Mouse (Mus musculus): ENCODE data around the gene Csnk1g1. TPM values are rescaled to one million over a fixed set of nuclear protein-coding genes. Genes with fewer than 3 reads are reported as not detected.
A peak's percentile ranks its signal among the peaks of the same experiment; 100 is the strongest.

Csnk1g1 gene
- polyA plus RNA-seq, 1 experiment from 2014 or later = 20.8 TPM

GRCm38 (mm10) chr9:66053620-66054019, 144.9 kb downstream of the Csnk1g1 start:
- Histone ChIP-seq H3K27me3 (ENCODE audit: control insufficient read depth, insufficient read depth, low read length) (no peaks in the 10 kb centered on the region), H3K4me2 (replicated peaks; ENCODE audit: low read depth, low read length) (no peak overlapping the region), H3K27ac (ENCODE audit: low read depth, low read length) (no peak overlapping the region), H3K36me3 (ENCODE audit: control insufficient read depth, insufficient read depth, low read length) (no peaks in the 10 kb centered on the region), H3K9ac (ENCODE audit: low read depth, low read length) (no peak overlapping the region), H3K4me1 (ENCODE audit: control insufficient read depth, insufficient read depth, low read length) (peaks cover 8% of the 10 kb centered on the region), H3K9me3 (ENCODE audit: control insufficient read depth, low read length) (no peaks in the 10 kb centered on the region), H3K4me3 (ENCODE audit: low read length) (no peak overlapping the region)
- ATAC-seq (ENCODE audit: low FRiP score, low TSS enrichment) = no peak
- 30% methylated on average over 1 of the region's 1 CpGs for WGBS

GRCm38 (mm10) chr9:66059583-66060307, 151.0 kb downstream of the Csnk1g1 start, which contains the start of gene Ppib:
Gene Ppib, plus strand, starts transcription at chr9:66060222.
- H3K4me1 ChIP-seq (ENCODE audit: control insufficient read depth, insufficient read depth, low read length) = peaks cover 15% of the 10 kb centered on the region
- H3K36me3 ChIP-seq (ENCODE audit: control insufficient read depth, insufficient read depth, low read length) = peaks cover 26% of the 10 kb centered on the region
- no peaks in the 10 kb centered on the region for H3K27me3 ChIP-seq (ENCODE audit: control insufficient read depth, insufficient read depth, low read length)
- H3K4me2 ChIP-seq (replicated peaks; ENCODE audit: low read depth, low read length) = peak within 1 kb of the TSS; percentile 78
- H3K9me3 ChIP-seq (ENCODE audit: control insufficient read depth, low read length) = no peaks in the 10 kb centered on the region
- H3K27ac ChIP-seq (ENCODE audit: low read depth, low read length) = no peak within 1 kb of the TSS
- peak within 1 kb of the TSS; percentile 80 for H3K9ac ChIP-seq (ENCODE audit: low read depth, low read length)
- peak within 1 kb of the TSS; percentile 69 for H3K4me3 ChIP-seq (ENCODE audit: low read length)
- ATAC-seq (ENCODE audit: low FRiP score, low TSS enrichment) = peak; percentile 97
- 1% methylated on average over 51 of the region's 51 CpGs for WGBS

GRCm38 (mm10) chr9:66060308-66060647, 151.6 kb downstream of the Csnk1g1 start:
- Histone ChIP-seq H3K4me1 (ENCODE audit: control insufficient read depth, insufficient read depth, low read length) (peaks cover 15% of the 10 kb centered on the region), H3K4me3 (ENCODE audit: low read length) (peak overlapping the region; percentile 69), H3K36me3 (ENCODE audit: control insufficient read depth, insufficient read depth, low read length) (peaks cover 29% of the 10 kb centered on the region), H3K4me2 (replicated peaks; ENCODE audit: low read depth, low read length) (peak overlapping the region; percentile 78), H3K27ac (ENCODE audit: low read depth, low read length) (no peak overlapping the region), H3K9me3 (ENCODE audit: control insufficient read depth, low read length) (no peaks in the 10 kb centered on the region), H3K9ac (ENCODE audit: low read depth, low read length) (peak overlapping the region; percentile 80), H3K27me3 (ENCODE audit: control insufficient read depth, insufficient read depth, low read length) (no peaks in the 10 kb centered on the region)
- under 1% methylated on average over 20 of the region's 20 CpGs for WGBS
- ATAC-seq (ENCODE audit: low FRiP score, low TSS enrichment) = peak; percentile 70

- Histone ChIP-seq H3K27ac (ENCODE audit: low read depth, low read length) (no peak overlapping the region), H3K4me2 (replicated peaks; ENCODE audit: low read depth, low read length) (peak overlapping the region; percentile 78), H3K9ac (ENCODE audit: low read depth, low read length) (peak overlapping the region; percentile 80), H3K4me3 (ENCODE audit: low read length) (peak overlapping the region; percentile 69), H3K9me3 (ENCODE audit: control insufficient read depth, low read length) (no peaks in the 10 kb centered on the region), H3K27me3 (ENCODE audit: control insufficient read depth, insufficient read depth, low read length) (no peaks in the 10 kb centered on the region), H3K4me1 (ENCODE audit: control insufficient read depth, insufficient read depth, low read length) (peaks cover 15% of the 10 kb centered on the region), H3K36me3 (ENCODE audit: control insufficient read depth, insufficient read depth, low read length) (peaks cover 36% of the 10 kb centered on the region)
- ATAC-seq (ENCODE audit: low FRiP score, low TSS enrichment) = no peak
- 16% methylated on average over 4 of the region's 4 CpGs for WGBS
These were observed 152.3 kb downstream of the Csnk1g1 start for GRCm38 (mm10) chr9:66060986-66061385.

GRCm38 (mm10) chr9:66061656-66062055, 152.9 kb downstream of the Csnk1g1 start:
- Histone ChIP-seq H3K4me2 (replicated peaks; ENCODE audit: low read depth, low read length) (peak overlapping the region; percentile 78), H3K36me3 (ENCODE audit: control insufficient read depth, insufficient read depth, low read length) (peaks cover 42% of the 10 kb centered on the region), H3K4me1 (ENCODE audit: control insufficient read depth, insufficient read depth, low read length) (peaks cover 15% of the 10 kb centered on the region), H3K9me3 (ENCODE audit: control insufficient read depth, low read length) (no peaks in the 10 kb centered on the region), H3K4me3 (ENCODE audit: low read length) (peak overlapping the region; percentile 69), H3K27me3 (ENCODE audit: control insufficient read depth, insufficient read depth, low read length) (no peaks in the 10 kb centered on the region), H3K27ac (ENCODE audit: low read depth, low read length) (no peak overlapping the region), H3K9ac (ENCODE audit: low read depth, low read length) (peak overlapping the region; percentile 80)
- no peak for ATAC-seq (ENCODE audit: low FRiP score, low TSS enrichment)
- WGBS = 64% methylated on average over 3 of the region's 3 CpGs

GRCm38 (mm10) chr9:66063446-66063845, 154.7 kb downstream of the Csnk1g1 start:
- H3K27me3 ChIP-seq (ENCODE audit: control insufficient read depth, insufficient read depth, low read length) = peaks cover 15% of the 10 kb centered on the region
- H3K4me2 ChIP-seq (replicated peaks; ENCODE audit: low read depth, low read length) = no peak overlapping the region
- H3K4me3 ChIP-seq (ENCODE audit: low read length) = no peak overlapping the region
- no peak overlapping the region for H3K9ac ChIP-seq (ENCODE audit: low read depth, low read length)
- peaks cover 15% of the 10 kb centered on the region for H3K4me1 ChIP-seq (ENCODE audit: control insufficient read depth, insufficient read depth, low read length)
- ATAC-seq (ENCODE audit: low FRiP score, low TSS enrichment) = no peak
- 94% methylated on average over 3 of the region's 3 CpGs for WGBS
- H3K9me3 ChIP-seq (ENCODE audit: control insufficient read depth, low read length) = no peaks in the 10 kb centered on the region
- no peak overlapping the region for H3K27ac ChIP-seq (ENCODE audit: low read depth, low read length)
- peaks cover 51% of the 10 kb centered on the region for H3K36me3 ChIP-seq (ENCODE audit: control insufficient read depth, insufficient read depth, low read length)

DNA sequence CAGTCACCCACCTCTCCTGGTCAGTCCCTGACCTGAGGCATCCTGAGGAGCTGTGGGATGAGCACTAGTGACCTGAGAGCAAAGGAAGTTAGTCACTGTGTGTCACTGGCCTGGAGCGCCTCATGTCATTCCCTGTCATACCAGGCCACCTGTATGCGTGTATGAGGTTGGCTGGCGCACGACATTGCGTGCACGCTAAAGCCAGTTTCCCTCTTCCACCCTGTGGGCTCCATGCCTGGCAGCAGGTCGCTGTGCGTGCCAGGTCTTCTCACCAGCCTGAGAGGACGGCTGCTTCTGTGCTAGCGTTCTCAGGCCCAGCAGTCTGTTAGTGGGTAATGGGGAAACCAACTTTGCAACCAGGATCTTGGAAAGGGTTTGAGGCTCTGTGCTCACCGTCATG, 155.6 kb downstream of the Csnk1g1 start:
- WGBS = 95% methylated on average over 11 of the region's 11 CpGs
- Histone ChIP-seq H3K9ac (ENCODE audit: low read depth, low read length) (no peak overlapping the region), H3K27me3 (ENCODE audit: control insufficient read depth, insufficient read depth, low read length) (peaks cover 22% of the 10 kb centered on the region), H3K4me1 (ENCODE audit: control insufficient read depth, insufficient read depth, low read length) (peaks cover 16% of the 10 kb centered on the region), H3K9me3 (ENCODE audit: control insufficient read depth, low read length) (no peaks in the 10 kb centered on the region), H3K4me3 (ENCODE audit: low read length) (no peak overlapping the region), H3K36me3 (ENCODE audit: control insufficient read depth, insufficient read depth, low read length) (peaks cover 51% of the 10 kb centered on the region), H3K27ac (ENCODE audit: low read depth, low read length) (no peak overlapping the region), H3K4me2 (replicated peaks; ENCODE audit: low read depth, low read length) (no peak overlapping the region)
- no peak for ATAC-seq (ENCODE audit: low FRiP score, low TSS enrichment)

- 91% methylated on average over 3 of the region's 3 CpGs for WGBS
- H3K9me3 ChIP-seq (ENCODE audit: control insufficient read depth, low read length) = no peaks in the 10 kb centered on the region
- peaks cover 4% of the 10 kb centered on the region; the same call in 1 of the 2 replicates for H3K4me1 ChIP-seq (ENCODE audit: control insufficient read depth, insufficient read depth, low read length)
- H3K9ac ChIP-seq (ENCODE audit: low read depth, low read length) = no peak overlapping the region
- H3K4me2 ChIP-seq (replicated peaks; ENCODE audit: low read depth, low read length) = no peak overlapping the region
- ATAC-seq (ENCODE audit: low FRiP score, low TSS enrichment) = no peak
- H3K27me3 ChIP-seq (ENCODE audit: control insufficient read depth, insufficient read depth, low read length) = peaks cover 22% of the 10 kb centered on the region
- H3K27ac ChIP-seq (ENCODE audit: low read depth, low read length) = no peak overlapping the region
- no peak overlapping the region for H3K4me3 ChIP-seq (ENCODE audit: low read length)
- peaks cover 51% of the 10 kb centered on the region for H3K36me3 ChIP-seq (ENCODE audit: control insufficient read depth, insufficient read depth, low read length)
These were observed 158.1 kb downstream of the Csnk1g1 start for GRCm38 (mm10) chr9:66066791-66067190.

DNA sequence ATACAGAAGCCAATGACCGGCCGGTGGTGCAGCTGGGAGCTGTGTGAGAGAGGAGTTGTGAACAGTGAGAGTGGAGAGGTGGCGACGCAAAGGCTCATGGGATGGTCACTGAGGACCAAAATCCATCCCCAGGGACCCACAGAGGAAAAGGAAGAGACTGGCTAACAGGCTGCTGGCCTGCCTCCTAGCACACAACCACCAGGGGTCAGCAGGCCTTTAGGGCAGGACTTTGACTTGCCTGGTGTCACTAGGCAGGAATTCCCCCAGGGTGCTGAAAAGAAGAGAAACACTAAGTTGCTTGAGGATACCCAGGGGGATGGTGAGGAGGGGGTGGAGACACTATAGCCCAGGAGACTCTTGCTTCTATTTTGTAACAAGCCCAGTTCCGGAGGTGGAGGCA, 158.8 kb downstream of the Csnk1g1 start:
- Histone ChIP-seq H3K4me2 (replicated peaks; ENCODE audit: low read depth, low read length) (no peak overlapping the region), H3K27me3 (ENCODE audit: control insufficient read depth, insufficient read depth, low read length) (peaks cover 22% of the 10 kb centered on the region), H3K36me3 (ENCODE audit: control insufficient read depth, insufficient read depth, low read length) (peaks cover 46% of the 10 kb centered on the region), H3K27ac (ENCODE audit: low read depth, low read length) (no peak overlapping the region), H3K9ac (ENCODE audit: low read depth, low read length) (no peak overlapping the region), H3K4me3 (ENCODE audit: low read length) (no peak overlapping the region), H3K9me3 (ENCODE audit: control insufficient read depth, low read length) (no peaks in the 10 kb centered on the region), H3K4me1 (ENCODE audit: control insufficient read depth, insufficient read depth, low read length) (peaks cover 4% of the 10 kb centered on the region; the same call in 1 of the 2 replicates)
- ATAC-seq (ENCODE audit: low FRiP score, low TSS enrichment) = no peak
- 33% methylated on average over 5 of the region's 5 CpGs for WGBS

Measured in kidney, embryonic 14.5 days (tissue).